ENCODE assay signal across 8 mouse cellular contexts in genomic region chr4:45941628-45942044, GRCm38 (mm10). TPM values are rescaled to one million over a fixed set of nuclear protein-coding genes. Genes with fewer than 3 reads are reported as not detected.
DNase-seq lines count a peak whose midpoint lies in the region; ATAC-seq and TF ChIP-seq lines count a peak whose summit lies in the region.

No protein-coding gene starts in this region.

- H3K79me2 ChIP-seq in CH12.LX (replicated peaks; ENCODE audit: control insufficient read depth, extremely low read depth, insufficient read depth, poor library complexity, severe bottlenecking) = no peaks in the 10 kb centered on the region

- no peak for ATAC-seq in heart, embryonic 13.5 days (ENCODE audit: extremely low read depth, insufficient number of reproducible peaks, low FRiP score, low TSS enrichment)
- no peak for ATAC-seq in activated CD4-positive, CD25-positive, alpha-beta regulatory T cell, adult 4 months

- dilution Hi-C loops in CH12.LX (cut with MboI; ENCODE audit: extremely low pct_ligation_motif_present, extremely low pct_unique_long_range_greater_than_20kb, low sequenced_read_pairs) = no loop called here

- no peaks in the 10 kb centered on the region for H3K36me3 ChIP-seq in CH12.LX (replicated peaks in 1 of 2; ENCODE audit: control insufficient read depth in 1 of 2, insufficient read depth in 1 of 2, low read length in 1 of 2)
- no peaks in the 10 kb centered on the region for H3K36me3 ChIP-seq in embryonic facial prominence, embryonic 10.5 days (replicated peaks)
- H3K36me3 ChIP-seq in heart, embryonic 13.5 days = no peaks in the 10 kb centered on the region

- peak overlapping the region; percentile 1 for H3K4me2 ChIP-seq in CH12.LX (ENCODE audit: insufficient read depth, low read depth, poor library complexity, severe bottlenecking)
- H3K4me2 ChIP-seq in heart, embryonic 13.5 days = peak overlapping the region; percentile 38

- WGBS in embryonic facial prominence, embryonic 10.5 days = 32% methylated on average over 13 of the region's 13 CpGs
- WGBS in heart, embryonic 13.5 days = 20% methylated on average over 13 of the region's 13 CpGs
- WGBS in olfactory bulb, adult 2 months = 24% methylated on average over 13 of the region's 13 CpGs

- in situ Hi-C loops in CH12.LX (cut with MboI; ENCODE audit: low pct_ligation_motif_present, low pct_unique_long_range_greater_than_20kb, low sequenced_read_pairs) = loop anchor here (5.0 to 10.0 kb wide), 3 partner anchors 63 to 183 kb away; no protein-coding TSS in a partner anchor

- H3K27ac ChIP-seq in CH12.LX (ENCODE audit: insufficient read depth, low read depth) = no peak overlapping the region
- no peak overlapping the region for H3K27ac ChIP-seq in embryonic facial prominence, embryonic 10.5 days (replicated peaks)
- no peak overlapping the region for H3K27ac ChIP-seq in heart, embryonic 13.5 days (replicated peaks)
- H3K27ac ChIP-seq in olfactory bulb, adult 2 months (ENCODE audit: insufficient read depth, low read depth, low read length) = no peak overlapping the region

- H3K9ac ChIP-seq in CH12.LX (ENCODE audit: insufficient read depth, low read depth) = no peak overlapping the region
- no peak overlapping the region for H3K9ac ChIP-seq in heart, embryonic 13.5 days

- TF ChIP-seq POLR2A in CH12.LX (IDR thresholded peaks at IDR 0.05; ENCODE audit: low read depth, low read length) = no peak
- TF ChIP-seq POLR2A in olfactory bulb, adult 2 months (IDR thresholded peaks at IDR 0.05; ENCODE audit: insufficient read depth, low read depth, low read length) = no peak

- H3K4me1 ChIP-seq in CH12.LX (ENCODE audit: control insufficient read depth in 1 of 2, insufficient read depth in 2 of 2) = peaks cover 2 to 22% of the 10 kb centered on the region in 2 experiments
- 0 out of 2 replicates have a peak, but pooled peaks cover 3% of the 10 kb centered on the region for H3K4me1 ChIP-seq in embryonic facial prominence, embryonic 10.5 days
- H3K4me1 ChIP-seq in heart, embryonic 13.5 days = 0 out of 2 replicates have a peak, but pooled peaks cover 4% of the 10 kb centered on the region
- no peaks in the 10 kb centered on the region for H3K4me1 ChIP-seq in olfactory bulb, adult 2 months (ENCODE audit: control insufficient read depth, insufficient read depth, low read length)

- H3K9me3 ChIP-seq in CH12.LX (replicated peaks; ENCODE audit: low read length) = no peaks in the 10 kb centered on the region
- no peaks in the 10 kb centered on the region for H3K9me3 ChIP-seq in embryonic facial prominence, embryonic 10.5 days
- no peaks in the 10 kb centered on the region for H3K9me3 ChIP-seq in heart, embryonic 13.5 days

- TF ChIP-seq EP300 in CH12.LX (IDR thresholded peaks at IDR 0.05; ENCODE audit: low read length) = no peak

- no peaks in the 10 kb centered on the region for H3K27me3 ChIP-seq in CH12.LX (replicated peaks)
- H3K27me3 ChIP-seq in embryonic facial prominence, embryonic 10.5 days (replicated peaks; ENCODE audit: low read depth, poor library complexity, severe bottlenecking) = no peaks in the 10 kb centered on the region
- H3K27me3 ChIP-seq in heart, embryonic 13.5 days (replicated peaks) = no peaks in the 10 kb centered on the region

- peak; percentile 40 for TF ChIP-seq RAD21 in CH12.LX (IDR thresholded peaks at IDR 0.05; ENCODE audit: low read depth, low read length)

- no peak overlapping the region for H3K4me3 ChIP-seq in CH12.LX (replicated peaks in 1 of 3; ENCODE audit: low read depth in 2 of 3, low read length in 2 of 3, poor library complexity in 1 of 3)
- H3K4me3 ChIP-seq in embryonic facial prominence, embryonic 10.5 days = no peak overlapping the region
- no peak overlapping the region for H3K4me3 ChIP-seq in heart, embryonic 13.5 days
- no peak overlapping the region for H3K4me3 ChIP-seq in olfactory bulb, adult 2 months (ENCODE audit: insufficient read depth, low read depth, low read length)

- peak; percentile 53 for DNase-seq in CH12.LX (ENCODE audit: extremely low read depth)
- DNase-seq in ZHBTc4 (ENCODE audit: low read depth, low spot score) = peak; percentile 83
- peak; percentile 76 for DNase-seq in embryonic facial prominence, embryonic 10.5 days (ENCODE audit: low spot score)
- DNase-seq in kidney, postnatal 10 days = peak; percentile 74
- DNase-seq in lung, adult 18-20 months = peak; percentile 42 to 44

- TF ChIP-seq CTCF in CH12.LX (conservative IDR thresholded peaks at IDR 0.05 in 1 of 2, IDR thresholded peaks at IDR 0.05 in 1 of 2; ENCODE audit: low read depth in 2 of 2, low read length in 2 of 2) = peak; percentile 70 to 87
- peak; percentile 80 for TF ChIP-seq CTCF in olfactory bulb, adult 2 months (IDR thresholded peaks at IDR 0.05; ENCODE audit: insufficient read depth, low read depth, low read length)

TF ChIP-seq in CH12.LX, 34 proteins besides CTCF, POLR2A, EP300 and RAD21:
- TF ChIP-seq SMC3 (IDR thresholded peaks at IDR 0.05; ENCODE audit: low read depth, low read length) (peak; percentile 74), JUND (conservative IDR thresholded peaks at IDR 0.05; ENCODE audit: low read depth, low read length) (no peak)

RNA-seq across cellular contexts. Expression of gene Tdrd7, which starts 23.5 kb away (rescaled TPM):
- total RNA-seq in CH12.LX (2012; rRNA removed) = 0.67 and 1.6 TPM in 2 replicates
- total RNA-seq in CH12.LX (2014; rRNA removed) = 2.1 and 2.7 TPM in 2 replicates
- polyA plus RNA-seq in CH12.LX (2012; ENCODE audit: insufficient read length, low read depth) = 2.1 and 2.9 TPM in 2 replicates
- 5.4 and 6.0 TPM in 2 replicates for polyA plus RNA-seq in embryonic facial prominence, embryonic 10.5 days (2016; fragmentation: Nextera tagmentation; extraction: Ambion mirVana)
- polyA plus RNA-seq in heart, embryonic 13.5 days (2015; fragmentation: Nextera tagmentation; extraction: Ambion mirVana) = 13.0 and 14.3 TPM in 2 replicates
- polyA plus RNA-seq in olfactory bulb, adult 2 months (2012; ENCODE audit: insufficient read depth, insufficient read length, low replicate concordance, missing spikeins) = not detected in 2 replicates
- 1 to 10 TPM in 1 of 2 experiments, under 1 TPM in 1; 0.61 to 3.5 TPM for polyA plus RNA-seq in activated CD4-positive, CD25-positive, alpha-beta regulatory T cell, adult 4 months (2017; shearing (Covaris generic))

RNA-seq across cellular contexts. Expression of gene Ccdc180, which starts 51.5 kb away (rescaled TPM):
- total RNA-seq in CH12.LX (2012; rRNA removed) = not detected in 2 replicates
- total RNA-seq in CH12.LX (2014; rRNA removed) = not detected in 2 replicates
- 0.14 and 0.20 TPM in 2 replicates for polyA plus RNA-seq in CH12.LX (2012; ENCODE audit: insufficient read length, low read depth)
- polyA plus RNA-seq in embryonic facial prominence, embryonic 10.5 days (2016; fragmentation: Nextera tagmentation; extraction: Ambion mirVana) = 0.05 and 0.08 TPM in 2 replicates
- polyA plus RNA-seq in heart, embryonic 13.5 days (2015; fragmentation: Nextera tagmentation; extraction: Ambion mirVana) = 0.08 and 0.10 TPM in 2 replicates
- not detected in 2 replicates for polyA plus RNA-seq in olfactory bulb, adult 2 months (2012; ENCODE audit: insufficient read depth, insufficient read length, low replicate concordance, missing spikeins)
- under 1 TPM; 0.12 to 0.29 TPM for polyA plus RNA-seq in activated CD4-positive, CD25-positive, alpha-beta regulatory T cell, adult 4 months (2017; shearing (Covaris generic))
